Mouse (Mus musculus): Measurements from ENCODE around the gene Fam229a.
"Not testable (repeated sequence)": the region's sequence is repeated elsewhere in the genome, so short reads cannot be mapped to it uniquely, and the experiment has no call there.

Gene Fam229a

DNA sequence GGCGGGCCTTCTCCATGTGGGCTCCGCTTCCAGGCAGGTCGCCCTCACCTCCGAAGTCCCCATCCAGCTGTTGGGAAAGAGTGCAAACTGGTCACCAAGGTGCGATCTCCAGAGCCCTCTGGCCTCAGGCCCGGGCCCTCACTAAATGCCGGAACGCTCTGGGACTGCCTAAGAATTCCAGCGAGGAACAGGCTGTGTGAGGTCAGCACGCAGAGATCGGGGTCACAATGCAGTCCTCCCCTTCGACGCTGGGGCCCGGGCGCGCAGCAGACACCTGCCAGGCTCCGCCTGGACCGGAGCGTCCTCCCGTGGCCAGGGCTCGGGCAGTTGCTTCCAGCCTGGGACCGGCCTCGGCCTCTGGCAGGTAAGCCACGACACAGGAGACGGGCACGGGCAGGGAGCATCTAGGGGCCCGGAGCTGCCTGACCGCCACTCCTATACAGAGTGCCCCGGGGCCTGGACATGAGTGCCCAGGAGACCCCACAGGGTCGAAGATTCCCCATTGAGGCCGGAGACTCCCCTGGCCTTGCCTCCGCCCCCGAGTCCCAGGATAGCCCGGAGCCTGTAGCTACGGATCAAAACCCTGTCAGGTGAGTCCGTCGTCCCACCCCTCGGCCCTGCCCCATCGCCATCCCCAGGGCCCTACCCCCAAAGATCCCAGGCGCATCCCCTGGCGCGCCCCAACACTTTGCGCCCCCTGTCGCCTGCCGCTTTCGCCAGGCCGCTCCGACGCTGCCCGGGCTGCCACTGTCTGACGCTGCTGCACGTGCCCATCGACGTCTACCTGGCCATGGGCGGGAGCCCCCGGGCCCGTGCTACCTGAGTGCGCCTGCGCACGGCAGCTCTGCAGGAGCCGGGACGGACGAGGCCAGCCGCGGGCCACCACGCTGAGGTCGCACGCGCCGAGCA is at the start of gene Fam229a, which contains the start of gene Tssk3:
Gene Fam229a (plus strand): TSS at position 219 of the 909 bp plus-strand sequence.
Gene Tssk3 (minus strand): TSS at position 51 of the 909 bp plus-strand sequence.
- DNase-seq (ENCODE audit: low read depth) = no peak

DNA sequence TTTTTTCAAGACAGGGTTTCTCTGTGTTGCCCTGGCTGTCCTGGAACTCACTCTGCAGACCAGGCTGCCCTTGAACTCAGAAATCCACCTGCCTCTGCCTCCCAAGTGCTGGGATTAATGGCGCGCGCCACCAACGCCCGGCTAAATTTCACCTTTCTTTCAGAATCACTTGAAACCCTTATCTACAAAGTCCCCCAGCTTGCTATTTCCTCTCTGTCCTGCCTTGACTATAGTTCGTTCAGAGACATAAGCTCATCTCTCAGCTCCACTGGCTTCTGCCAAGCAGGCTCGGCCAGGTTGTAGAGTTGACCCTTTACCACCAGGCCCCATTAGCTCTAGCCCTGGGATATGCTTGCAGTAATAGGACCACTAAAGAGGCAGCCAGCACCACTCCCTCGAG is 43.6 kb upstream of the Fam229a start:
- no peak for DNase-seq (ENCODE audit: low read depth)

DNA sequence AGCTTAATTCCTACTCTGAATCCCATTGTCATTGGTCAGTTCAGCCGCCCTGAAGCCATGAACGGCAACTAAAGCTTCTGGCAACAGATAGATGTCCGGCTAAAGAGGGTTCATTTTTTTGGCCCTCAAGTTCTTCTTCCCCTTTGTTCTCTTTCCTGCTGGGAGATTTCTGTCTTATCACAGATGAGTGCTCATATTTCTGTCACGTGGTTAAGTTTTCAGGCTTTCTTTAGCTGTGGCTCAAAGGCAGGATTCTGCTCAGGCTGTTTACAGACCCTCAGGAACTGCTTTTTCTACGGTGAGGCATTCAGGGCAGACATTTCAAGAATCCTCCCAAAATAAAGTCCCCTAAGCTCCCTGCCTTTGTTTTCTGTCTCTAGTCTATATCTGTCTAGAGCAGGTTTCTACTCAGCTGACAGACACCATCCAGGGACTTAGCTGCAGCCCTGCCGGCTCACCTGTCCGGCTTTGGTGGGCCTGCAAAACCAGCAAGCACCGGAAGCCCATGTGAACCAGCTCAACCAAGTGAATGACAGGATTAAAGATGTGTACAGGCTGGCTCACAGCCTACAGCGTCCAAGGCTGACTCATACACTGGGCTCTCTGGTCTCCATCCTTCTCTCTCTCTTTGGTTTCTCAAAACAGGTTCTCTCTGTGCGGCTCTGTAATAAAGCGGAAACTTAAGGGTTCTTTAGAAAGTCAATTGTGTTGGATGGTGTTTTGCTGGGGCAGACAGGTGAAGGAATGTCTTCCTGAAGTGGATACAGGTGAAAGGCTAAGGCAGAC is 43.0 kb upstream of the Fam229a start:
- DNase-seq (ENCODE audit: low read depth) = no peak

DNA sequence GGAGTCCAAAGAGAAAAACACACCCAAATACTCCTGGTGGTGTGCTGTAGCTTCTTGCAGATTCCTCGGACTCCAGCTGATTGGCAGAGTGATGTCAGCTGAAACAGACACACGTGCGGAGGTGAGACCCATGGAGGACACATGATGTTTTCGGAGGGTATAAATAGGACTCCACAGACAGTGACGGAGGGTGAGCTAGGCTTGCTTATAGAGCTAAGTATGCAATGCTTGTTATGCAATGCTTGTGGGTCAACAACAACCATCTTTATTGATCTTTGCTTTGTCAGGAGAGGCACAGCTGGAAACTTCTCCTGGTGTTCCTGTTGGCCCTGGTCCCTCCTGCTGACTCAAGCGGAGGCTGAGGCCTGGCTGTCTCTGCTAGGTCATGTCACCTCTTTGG is 42.3 kb upstream of the Fam229a start:
- no peak for DNase-seq (ENCODE audit: low read depth)

DNA sequence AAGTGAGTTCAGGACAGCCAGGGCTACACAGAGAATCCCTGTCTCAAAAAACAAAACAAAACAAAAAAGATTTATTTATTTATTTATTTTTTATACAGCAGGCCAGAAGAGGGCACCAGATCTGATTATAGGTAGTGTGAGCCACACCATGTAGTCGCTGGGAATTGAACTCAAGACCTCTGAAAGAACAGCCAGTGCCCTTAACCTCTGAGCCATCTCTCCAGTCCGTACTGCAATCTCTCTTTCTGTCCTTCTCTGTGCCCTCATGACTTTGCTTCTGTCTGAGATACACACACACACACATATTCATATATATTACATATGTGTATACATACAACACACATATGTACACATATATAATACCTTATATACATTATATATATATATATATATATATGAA is 40.1 kb upstream of the Fam229a start:
- DNase-seq (ENCODE audit: low read depth) = no peak

DNA sequence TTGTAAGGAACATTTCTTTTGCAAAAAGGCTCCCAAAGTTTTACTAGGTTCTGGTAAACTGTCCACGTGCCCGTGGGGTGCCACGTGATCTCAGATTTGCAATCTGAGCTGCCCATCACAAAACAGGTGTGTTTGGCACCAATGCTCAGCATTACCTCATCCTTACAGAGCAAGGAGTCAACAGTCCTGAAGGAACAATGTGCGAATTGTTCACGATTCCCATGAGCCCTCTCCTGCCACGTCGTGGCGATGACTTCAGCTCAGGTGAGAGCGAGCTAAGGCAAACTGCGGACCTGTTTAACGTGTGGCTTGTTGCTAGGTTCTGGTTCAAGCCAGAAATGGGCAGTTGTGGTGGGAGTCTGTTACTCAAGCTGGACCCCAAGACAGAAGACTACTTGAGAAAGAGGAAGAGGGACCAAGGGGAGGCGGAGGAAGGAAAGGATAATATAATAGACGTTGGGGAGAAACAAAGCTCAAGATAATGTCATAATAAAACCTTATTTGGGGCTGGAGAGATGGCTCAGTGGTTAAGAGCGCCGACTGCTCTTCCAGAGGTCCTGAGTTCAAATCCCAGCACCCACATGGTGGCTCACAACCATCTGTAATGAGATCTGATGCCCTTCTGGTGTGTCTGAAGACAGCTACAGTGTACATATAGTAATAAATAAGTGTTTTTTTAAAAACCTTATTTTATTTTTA is 39.4 kb upstream of the Fam229a start:
- no peak for DNase-seq (ENCODE audit: low read depth)

DNA sequence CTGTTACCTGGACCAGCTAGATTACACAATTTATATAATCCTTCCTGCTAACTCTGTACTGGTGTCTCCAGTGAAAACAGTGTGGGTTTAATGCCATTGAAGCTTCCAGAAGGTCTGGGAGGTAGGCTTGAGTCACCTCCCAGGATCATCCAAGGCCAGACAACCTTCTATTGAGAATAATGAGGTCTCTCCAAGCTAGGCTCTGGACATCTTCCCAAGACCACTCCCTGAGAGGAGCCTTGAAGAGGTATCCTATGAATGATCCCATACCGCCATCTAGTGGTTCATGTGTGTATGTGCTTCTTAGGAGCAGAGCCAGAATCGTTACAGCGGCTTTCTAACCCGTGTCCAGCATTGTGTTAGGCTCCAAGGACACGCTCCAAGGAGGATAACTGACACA is 35.7 kb upstream of the Fam229a start:
- peak; percentile 60 for DNase-seq (ENCODE audit: low read depth)

DNA sequence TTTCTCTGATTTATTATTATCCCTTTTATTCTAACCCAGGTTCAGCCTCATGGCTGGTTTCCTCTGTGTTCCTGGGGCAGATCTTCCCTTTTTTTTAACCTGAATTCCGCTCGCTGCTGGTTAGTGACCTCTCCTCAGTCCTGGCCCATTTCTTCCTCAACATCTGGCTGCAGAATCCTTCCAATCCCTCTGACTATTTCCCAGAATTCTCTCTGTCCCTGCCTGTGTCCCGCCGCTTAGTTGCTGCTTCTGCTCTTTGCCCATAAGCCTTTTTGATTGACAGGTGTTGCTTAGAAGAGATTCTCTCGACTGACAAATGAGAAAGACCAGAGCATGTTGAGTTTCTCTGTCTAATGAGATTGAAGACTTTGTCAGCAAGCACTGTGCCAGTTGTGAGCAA is 34.9 kb upstream of the Fam229a start:
- DNase-seq (ENCODE audit: low read depth) = no peak

DNA sequence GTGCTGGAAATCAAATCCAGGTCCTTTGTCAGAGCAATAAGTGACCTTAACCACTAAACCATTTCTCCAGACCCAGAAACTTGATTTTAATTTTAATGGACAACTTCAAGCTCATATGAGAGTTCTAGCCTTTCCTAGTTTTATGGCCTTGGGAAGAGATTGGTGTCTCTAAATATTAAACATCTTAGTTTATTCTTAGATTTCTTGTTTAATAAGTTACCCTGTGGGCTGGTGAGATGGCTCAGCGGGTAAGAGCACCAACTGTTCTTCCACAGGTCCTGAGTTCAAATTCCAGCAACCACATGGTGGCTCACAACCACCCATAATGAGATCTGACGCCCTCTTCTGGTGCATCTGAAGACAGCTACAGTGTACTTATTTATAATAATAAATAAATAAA is 33.7 kb upstream of the Fam229a start:
- not testable (repeated sequence) for DNase-seq (ENCODE audit: low read depth)

DNA sequence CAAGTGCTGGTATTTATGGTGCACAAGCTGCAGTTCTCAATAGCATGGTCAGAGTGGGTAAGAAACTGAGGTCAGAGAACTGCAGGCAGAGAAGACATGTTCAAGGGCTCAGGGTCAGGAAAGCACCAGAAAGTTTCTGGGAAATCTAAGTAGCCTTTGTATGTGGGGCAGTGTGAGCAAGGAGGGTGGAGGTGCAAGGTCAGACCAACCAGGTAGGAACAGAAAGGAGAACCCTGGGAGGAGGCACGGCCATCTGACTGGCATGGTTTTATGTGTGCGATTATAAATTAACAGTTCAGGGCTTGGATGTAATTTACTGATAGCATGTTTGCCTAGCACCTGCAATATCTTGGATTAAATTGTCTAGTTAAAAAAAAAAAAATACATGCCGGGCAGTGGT is 31.3 kb upstream of the Fam229a start:
- DNase-seq (ENCODE audit: low read depth) = no peak

DNA sequence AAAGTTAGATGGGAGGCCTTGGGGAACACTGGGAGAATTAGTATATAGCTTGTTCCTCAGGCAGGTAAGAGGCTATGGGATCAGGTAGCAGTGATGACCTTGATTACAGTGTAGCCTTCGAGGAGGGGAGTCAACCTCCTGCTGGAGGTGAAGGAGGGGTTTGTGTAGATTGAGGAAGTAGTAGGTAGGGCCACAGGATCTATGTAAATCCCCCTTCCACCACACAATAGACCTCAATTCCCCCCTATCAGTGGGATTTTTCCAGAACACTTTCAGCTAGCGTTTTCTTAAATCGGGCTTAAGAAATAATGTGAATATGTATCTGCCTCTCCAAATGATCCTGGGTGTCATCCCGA is 30.2 kb upstream of the Fam229a start:
- no peak for DNase-seq (ENCODE audit: low read depth)

DNA sequence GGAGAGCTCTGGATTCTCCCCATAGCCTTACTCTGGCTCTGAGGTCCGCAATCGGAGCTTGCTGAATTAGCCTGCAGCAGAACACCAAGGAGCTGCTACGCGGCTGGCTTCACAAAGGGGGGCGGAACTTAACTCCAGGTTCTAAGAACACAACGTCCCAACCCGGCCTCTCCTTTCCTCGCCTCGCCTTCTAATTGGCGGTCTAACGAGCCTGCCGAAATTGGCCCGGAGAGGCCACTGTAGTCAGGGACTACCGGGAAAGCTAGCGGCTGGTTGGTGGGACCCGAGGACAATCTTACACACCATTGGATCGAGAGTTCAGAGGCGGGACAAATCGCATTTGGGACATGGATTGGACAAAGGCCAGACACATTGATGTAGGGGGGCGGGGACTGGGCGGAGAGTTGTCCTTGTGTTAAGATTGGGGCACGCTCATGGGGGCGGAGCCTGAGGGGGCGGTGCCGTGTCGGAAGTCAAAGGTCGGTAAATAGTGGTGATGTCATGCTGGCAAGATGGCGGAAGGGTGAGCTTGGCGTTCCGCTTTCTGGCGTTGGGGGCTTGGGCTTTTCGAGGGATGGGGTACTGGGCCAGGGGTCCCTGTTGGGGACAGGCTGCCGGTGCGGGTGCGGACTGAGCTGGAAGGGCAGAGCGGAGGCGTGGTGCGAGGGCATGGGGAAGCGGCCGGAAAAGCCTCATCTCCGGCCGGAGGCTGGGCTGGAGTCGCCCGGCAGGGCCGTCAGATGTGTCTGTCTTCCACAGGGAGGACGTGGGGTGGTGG is 29.6 kb upstream of the Fam229a start, which contains the start of gene Bsdc1:
Gene Bsdc1 (plus strand): TSS at position 399 of the 778 bp plus-strand sequence.
- DNase-seq (ENCODE audit: low read depth) = peak; percentile 100

DNA sequence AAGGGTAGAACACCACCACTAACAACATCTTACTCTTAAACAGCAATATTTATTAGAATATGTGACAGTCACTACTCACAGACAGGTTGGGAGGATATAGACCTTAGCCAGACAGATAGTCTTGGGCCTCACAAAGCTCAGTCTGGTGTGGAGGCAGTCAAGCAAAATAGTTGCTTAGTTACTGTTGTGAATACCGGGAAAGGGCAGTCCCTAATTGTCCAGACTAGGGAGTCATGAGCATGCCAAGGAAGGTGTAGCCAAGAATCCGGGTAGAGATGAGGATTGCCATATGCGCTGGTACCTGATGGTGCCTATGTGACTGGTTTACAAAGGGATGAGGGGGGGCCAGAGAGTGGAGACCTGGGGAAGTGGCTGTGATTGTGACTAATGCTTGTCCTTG is 28.9 kb upstream of the Fam229a start:
- DNase-seq (ENCODE audit: low read depth) = no peak

DNA sequence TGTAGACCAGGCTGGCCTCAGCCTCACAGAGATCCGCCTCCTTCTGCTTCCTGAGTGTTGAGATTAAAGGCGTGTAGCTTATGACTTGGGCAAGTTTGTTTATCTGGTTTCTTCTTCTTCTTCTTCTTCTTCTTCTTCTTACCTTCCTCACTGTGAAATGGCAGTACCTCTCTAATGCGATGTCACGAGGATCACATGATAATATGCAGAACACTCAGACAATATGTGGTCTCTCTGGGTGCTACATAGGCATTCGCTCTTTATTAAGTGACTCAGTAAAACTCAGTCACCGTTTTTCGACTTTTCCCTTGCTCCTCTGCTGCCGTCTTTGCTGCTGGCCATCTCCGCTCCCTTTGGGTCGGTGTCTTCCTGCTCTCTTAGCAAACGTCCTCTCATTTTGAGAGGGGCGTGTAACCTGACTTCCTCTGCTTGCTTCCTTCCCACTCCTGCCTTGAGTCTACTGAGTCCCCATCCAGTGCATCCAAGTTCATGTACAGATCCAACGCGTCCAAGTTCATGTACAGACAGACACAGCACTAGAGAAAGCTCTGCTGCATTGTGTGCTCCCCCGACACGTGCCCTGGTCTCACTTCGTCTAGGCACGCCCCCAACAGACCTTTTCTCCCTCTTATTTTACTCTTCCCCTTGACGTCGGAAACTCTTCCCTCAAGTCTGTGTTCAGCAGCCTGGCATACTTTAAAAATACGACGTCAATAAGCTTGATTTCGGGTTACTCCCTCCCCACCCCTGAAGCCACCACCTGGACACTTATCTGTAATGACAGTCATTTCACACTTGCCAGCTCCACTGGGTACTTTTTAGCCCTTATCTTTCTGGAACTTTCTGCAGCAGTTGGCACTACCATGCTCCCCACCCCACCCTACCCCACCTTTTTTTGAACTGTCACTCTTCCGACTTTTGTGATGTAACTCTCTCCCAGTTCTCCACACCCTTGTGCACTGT is 27.6 kb upstream of the Fam229a start:
- DNase-seq (ENCODE audit: low read depth) = no peak

DNA sequence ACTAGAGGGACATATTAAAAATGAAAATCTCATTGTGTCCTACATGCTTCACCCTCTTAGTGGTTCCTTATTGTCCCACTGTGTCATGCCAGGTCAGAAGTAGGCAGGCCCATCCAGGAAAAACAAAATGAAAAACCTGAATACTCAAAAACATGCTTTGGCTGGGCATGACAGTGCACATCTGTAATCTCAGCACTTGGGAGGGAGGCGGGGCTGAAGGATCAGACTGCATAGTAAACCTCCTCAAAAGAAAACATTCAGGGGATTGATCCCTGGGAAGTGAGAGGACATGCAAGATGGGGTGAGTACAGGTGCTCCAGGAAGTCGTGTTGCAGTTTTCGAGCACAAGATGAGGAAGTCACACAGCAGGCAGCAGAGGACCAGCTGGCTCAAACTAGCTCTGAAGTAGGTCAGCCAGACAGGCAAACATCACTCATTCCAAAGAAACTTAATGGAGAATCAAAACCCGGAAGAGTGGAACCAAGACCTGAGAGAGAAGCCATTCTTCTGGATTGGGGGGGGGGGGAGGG is 26.6 kb upstream of the Fam229a start:
- DNase-seq (ENCODE audit: low read depth) = no peak

DNA sequence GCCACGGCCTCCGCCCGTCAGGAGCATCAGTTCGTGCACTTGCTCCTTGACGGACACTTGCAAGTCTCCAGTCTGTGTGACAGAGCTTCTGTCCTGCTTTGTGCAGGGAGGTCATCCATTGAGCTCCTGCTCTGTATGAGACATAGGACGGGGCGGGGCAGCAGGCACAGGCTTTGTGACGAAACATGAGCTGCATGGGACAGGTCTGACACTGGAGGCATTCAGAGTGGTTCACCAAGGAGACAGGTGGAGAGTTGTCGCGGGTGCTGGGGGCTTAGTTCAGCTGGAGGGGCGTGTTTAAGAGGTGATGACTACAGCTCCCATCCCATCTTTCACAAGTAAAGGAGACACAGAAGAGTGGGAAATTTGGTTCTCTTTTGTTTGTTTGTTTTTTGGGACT is 14.9 kb upstream of the Fam229a start:
- DNase-seq (ENCODE audit: low read depth) = no peak

DNA sequence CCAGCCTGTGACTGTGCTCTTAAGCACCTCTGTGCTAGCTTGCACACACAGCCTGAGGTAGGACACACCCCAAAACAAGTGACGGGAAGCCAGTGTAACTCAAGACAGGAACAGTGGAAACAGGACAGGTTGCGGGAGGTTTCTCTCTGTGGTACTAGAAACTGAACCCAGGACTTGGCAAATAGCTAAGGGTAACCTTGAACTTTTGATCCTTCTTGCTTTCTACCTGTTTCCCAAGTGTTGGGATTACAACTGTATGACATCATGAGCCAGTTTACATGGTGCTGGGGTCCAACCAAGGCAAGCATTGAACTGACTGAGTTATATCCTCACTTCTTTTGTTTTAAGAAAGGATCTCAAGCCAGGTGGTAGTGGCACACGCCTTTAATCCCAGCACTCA is 11.1 kb upstream of the Fam229a start:
- no peak for DNase-seq (ENCODE audit: low read depth)

DNA sequence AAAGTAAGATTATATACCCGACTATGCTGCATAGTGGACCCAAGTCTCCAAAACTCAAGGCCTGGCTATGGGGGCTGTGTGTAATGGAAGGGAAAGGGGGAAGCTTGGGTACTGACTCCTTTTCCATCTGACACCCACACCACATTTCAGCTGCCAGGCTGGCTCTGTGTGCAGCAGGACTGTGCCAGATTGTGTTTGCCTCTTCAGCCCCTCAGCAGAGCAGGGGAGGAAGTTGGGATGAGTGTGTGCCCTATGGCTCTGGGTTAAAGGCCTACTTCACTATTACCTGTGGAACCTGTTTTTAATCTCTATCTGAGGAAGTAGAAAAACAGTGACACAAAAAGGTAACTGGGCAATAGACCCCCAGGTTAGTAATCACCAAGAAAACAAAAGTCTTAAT is 9.9 kb upstream of the Fam229a start:
- DNase-seq (ENCODE audit: low read depth) = no peak

DNA sequence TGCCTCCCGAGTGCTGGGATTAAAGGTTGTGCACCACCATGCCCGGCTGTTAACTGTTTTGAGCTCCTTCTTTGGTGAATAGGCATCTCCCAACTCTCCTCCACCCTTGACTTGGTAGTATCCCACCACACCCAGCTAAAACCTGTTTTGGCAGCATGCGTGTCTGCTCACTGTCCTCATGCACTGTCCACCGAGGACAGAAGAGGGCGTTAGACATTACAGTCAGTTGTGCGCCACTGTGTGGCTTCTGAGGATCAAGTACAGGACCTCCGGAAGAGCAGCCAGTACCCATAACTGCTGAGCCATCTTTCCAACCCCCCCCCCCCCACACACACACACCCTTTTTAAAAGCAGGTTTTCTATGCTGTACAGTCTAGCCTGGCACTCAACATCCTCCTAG is 3.7 kb downstream of the Fam229a start:
- DNase-seq (ENCODE audit: low read depth) = no peak
